Mouse (Mus musculus) v-Abl transformed pro-B cells (cell line): ENCODE results near the gene Olfr90.
"Not testable (repeated sequence)": the region's sequence is repeated elsewhere in the genome, so short reads cannot be mapped to it uniquely, and the experiment has no call there.

Experiments used
- in situ Hi-C, 2 experiments: fragments of 400-800 bp; cut with MboI; formaldehyde crosslinking; loops; one replicate each; pipeline ENCODE4 v1.15.1; 2025; ENCODE audit not compliant: unreplicated experiment in 2 of 2

Olfr90 gene

GRCm38 (mm10) chr17:37088399-37088798 is at the start of gene Olfr90:
Gene Olfr90, minus strand, starts transcription at chr17:37088499.
- in situ Hi-C loops = no loop called here

GRCm38 (mm10) chr17:37131366-37131765 is 43.1 kb upstream of the Olfr90 start:
- in situ Hi-C loops = not testable (repeated sequence)

GRCm38 (mm10) chr17:37119988-37120387 is 31.7 kb upstream of the Olfr90 start, which contains the start of gene Olfr92:
Gene Olfr92, minus strand, starts transcription at chr17:37120088.
- in situ Hi-C loops = no loop called here

- in situ Hi-C loops = no loop called here
These were observed 9.9 kb upstream of the Olfr90 start, which contains the start of gene Olfr91 for GRCm38 (mm10) chr17:37098178-37098577. Gene Olfr91, minus strand, starts transcription at chr17:37098278.

GRCm38 (mm10) chr17:37093289-37093688 is 5.0 kb upstream of the Olfr90 start:
- in situ Hi-C loops = no loop called here

- in situ Hi-C loops = no loop called here
These were observed 3.9 kb upstream of the Olfr90 start for GRCm38 (mm10) chr17:37092198-37092597.

DNA sequence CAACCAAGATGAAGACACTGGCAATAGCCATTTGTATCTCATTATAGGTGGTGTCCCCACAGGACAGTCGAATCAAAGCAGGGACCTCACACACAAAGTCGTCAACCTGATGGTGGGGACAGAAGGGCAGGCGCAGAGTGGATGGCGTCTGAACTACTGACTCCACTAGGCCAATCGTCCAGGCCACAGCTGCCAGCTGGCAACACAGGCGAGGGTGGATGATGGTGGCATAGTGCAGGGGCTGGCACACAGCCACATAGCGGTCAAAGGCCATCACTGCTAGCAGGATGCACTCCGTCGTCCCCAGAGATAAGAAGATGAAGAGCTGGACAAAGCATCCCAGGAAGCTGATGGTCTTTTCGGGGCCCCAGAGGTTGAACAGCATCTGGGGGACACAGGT is 2.8 kb downstream of the Olfr90 start:
- in situ Hi-C loops = no loop called here

- in situ Hi-C loops = loop anchor here in 1 of 2 experiments (5.0 kb wide), 1 partner anchor 118 kb away; the partner anchor contains the start of gene Olfr94
These were observed 3.7 kb downstream of the Olfr90 start for GRCm38 (mm10) chr17:37084632-37085031.

GRCm38 (mm10) chr17:37083327-37083726 is 5.0 kb downstream of the Olfr90 start:
- in situ Hi-C loops = loop anchor here in 1 of 2 experiments (5.0 kb wide), 1 partner anchor 119 kb away; the partner anchor contains the start of gene Olfr94

DNA sequence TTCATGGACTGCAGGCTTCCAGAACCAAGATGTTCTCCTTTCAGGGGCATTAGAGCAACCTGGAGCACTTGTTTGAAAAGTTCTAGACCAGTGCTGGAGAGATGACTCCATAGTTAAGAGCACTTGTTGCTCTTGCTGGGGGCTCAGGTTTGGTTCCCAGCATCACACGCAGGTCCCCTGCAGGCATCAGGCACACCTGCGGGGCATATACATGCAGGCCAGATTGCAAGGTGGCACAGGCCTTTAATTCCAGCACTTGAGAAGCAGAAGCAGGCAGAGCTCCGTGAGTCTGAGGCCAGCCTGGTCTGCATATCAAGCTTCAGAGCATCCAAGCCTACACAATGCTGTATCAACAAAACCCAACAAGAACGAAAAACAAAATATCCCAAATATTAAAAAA is 6.6 kb downstream of the Olfr90 start:
- in situ Hi-C loops = loop anchor here in 1 of 2 experiments (5.0 kb wide), 1 partner anchor 121 kb away; the partner anchor contains the start of gene Olfr94

DNA sequence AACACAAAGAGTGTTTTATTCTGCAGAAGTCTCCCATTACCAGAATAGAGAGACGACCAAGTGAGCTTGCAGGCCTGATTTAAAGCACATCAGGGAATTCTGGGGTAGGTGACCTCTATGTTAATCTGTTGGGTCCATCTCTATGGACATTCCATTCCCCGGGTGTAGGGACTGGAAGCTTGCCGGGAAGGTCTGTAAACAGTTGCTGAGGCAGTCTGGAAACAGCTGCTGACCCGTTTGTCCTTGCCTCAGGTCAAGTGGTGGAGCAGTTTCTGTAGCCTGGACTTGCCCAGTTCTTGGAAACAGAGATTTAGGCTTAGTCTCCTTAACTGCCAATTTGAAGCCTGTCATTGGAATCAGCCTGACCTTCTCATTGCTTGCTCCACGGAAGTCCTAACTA is 8.2 kb downstream of the Olfr90 start:
- in situ Hi-C loops = loop anchor here in 1 of 2 experiments (5.0 kb wide), 1 partner anchor 122 kb away; the partner anchor contains the start of gene Olfr94

DNA sequence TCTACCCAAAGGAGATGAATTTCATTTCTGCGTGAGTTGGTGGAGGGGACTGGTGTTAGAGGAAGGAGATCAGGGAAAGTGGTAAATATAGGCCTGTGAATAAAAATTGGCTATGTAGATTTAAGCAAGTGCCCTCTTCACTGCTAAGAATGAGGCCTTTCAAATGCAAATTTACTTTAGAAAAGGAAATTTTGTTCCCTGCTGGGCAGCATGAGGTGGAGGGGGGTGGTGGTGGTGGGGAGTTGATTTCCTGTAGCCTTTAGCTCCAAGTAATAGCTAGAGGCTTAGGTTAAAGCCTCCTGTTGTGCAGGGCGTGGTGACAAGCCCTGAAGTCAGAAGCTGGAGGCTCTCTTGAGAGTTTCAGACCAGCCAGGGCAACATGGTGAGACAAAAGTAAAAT is 9.3 kb downstream of the Olfr90 start:
- in situ Hi-C loops = loop anchor here in 1 of 2 experiments (5.0 kb wide), 1 partner anchor 123 kb away; the partner anchor contains the start of gene Olfr94

DNA sequence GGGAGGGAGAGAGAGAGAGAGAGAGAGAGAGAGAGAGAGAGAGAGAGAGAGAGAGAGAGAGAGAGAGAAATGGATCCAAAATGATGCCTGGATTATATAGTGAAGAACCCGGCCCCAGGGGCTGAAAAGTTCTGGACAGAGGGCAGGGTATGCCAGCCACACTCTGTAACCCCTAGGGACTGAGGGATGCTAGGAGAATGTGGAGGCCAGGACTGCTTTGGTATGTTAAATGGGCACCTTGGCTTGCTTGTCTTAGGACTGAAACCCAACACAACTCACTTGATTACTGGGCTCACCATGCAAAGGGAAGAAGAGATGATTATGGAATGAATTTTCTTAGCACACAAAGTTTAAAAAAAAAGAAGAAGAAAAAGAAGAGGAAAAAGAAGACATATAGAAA is 10.1 kb downstream of the Olfr90 start:
- in situ Hi-C loops = loop anchor here in 1 of 2 experiments (5.0 kb wide), 1 partner anchor 124 kb away; the partner anchor contains the start of gene Olfr94

- in situ Hi-C loops = loop anchor here in 1 of 2 experiments (5.0 kb wide), 1 partner anchor 127 kb away; the partner anchor contains the start of gene Olfr94
These were observed 12.5 kb downstream of the Olfr90 start for GRCm38 (mm10) chr17:37075766-37076165.

DNA sequence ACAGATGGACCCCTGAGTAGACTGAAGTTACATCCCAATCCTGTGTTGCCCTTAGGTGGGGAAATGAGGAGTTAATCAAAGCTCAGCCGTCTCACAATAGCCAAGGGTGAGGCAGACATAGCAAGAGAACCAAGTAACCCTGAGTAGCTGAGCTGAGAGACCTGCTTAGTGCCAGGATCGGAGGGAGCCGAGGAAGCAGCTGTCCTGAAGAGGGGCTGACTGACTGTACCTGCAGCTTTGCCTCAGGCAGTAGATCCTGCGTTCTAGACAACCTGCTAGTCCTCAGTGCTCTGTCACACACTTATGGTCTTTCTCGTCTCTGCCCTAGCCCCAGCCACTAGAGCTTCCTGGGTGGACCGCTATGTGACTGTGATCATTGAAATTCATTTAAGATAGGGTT is 13.1 kb downstream of the Olfr90 start:
- in situ Hi-C loops = loop anchor here in 1 of 2 experiments (5.0 kb wide), 1 partner anchor 127 kb away; the partner anchor contains the start of gene Olfr94

- in situ Hi-C loops = no loop called here
These were observed 15.5 kb downstream of the Olfr90 start for GRCm38 (mm10) chr17:37072730-37073276.

- in situ Hi-C loops = no loop called here
These were observed 16.1 kb downstream of the Olfr90 start for GRCm38 (mm10) chr17:37072080-37072729.

- in situ Hi-C loops = no loop called here
These were observed 18.2 kb downstream of the Olfr90 start for GRCm38 (mm10) chr17:37070121-37070520.

DNA sequence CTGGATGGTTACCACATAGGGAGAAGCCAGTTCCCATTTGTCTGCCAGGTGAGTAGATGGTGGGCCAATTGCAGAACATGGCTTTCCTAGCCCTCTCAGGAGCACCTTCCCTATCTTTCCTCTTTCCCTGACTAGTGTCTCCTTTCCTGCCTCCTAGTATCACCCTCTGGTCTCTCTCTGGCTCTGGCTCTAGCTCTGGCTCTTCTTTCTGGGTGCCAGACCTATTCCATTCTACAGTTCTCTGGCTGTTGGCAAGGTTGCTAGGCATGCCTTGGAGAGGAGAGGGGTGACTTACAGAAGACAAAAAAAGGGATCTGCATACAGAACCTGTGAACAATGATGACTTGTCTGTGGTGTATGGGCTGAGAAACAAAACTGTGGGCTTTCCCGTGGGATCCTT is 20.4 kb downstream of the Olfr90 start:
- in situ Hi-C loops = no loop called here

DNA sequence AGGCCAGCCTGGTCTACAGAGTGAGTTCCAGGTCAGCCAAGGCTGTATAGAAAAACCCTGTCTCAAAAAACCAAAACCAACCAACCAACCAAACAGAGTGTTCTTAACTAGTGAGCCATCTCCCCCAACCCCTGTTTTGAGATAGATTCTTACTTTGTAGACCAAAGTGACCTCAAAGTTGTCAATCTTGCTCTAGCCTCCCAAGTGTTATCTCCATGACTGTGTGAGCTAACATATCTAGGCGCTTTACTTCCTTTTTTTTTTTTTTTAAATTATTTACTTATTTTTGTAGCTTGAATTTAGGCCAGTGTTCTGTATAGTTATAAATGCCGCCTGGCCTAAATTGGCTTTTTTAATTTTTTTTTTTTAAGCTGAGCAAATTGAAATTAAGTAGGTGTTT is 22.3 kb downstream of the Olfr90 start:
- in situ Hi-C loops = no loop called here

GRCm38 (mm10) chr17:37063686-37064495 is 24.4 kb downstream of the Olfr90 start:
- in situ Hi-C loops = no loop called here
